Mouse (Mus musculus) lung, postnatal 0 days (tissue): ENCODE measurements around the gene Arap1.

Experiments used
- CTCF ChIP-seq: IDR thresholded peaks from 2 replicates; pipeline ENCODE4 v1.5.1; 2016; ENCODE audit warnings: antibody characterized with exemption, mild to moderate bottlenecking
- EP300 ChIP-seq: IDR thresholded peaks from 2 replicates; pipeline ENCODE4 v1.6.1; 2016; ENCODE audit warnings: antibody characterized with exemption, mild to moderate bottlenecking, control low read depth

DNA sequence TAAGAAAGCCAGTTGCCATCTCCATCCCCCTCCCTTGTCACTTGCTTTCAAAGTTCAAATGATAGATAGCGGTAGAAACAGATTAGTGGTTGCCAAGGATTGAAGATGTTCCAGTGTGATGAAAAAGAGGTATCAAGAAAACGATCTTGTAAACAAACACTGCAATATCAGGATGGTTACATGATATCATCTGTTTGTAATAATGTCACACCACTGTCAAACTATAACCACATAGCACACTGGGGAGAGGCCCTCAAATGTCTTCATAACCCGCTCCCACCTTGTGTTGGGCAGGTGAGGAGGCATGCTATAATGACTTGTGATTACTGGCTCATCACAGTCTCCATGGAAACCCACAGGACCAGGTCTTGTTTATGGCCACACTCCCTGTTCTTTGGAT, 49.5 kb upstream of the Arap1 start:
- TF ChIP-seq CTCF (no peak), EP300 (no peak)
